Mouse (Mus musculus): ENCODE results near the gene Sardh.

DNA sequence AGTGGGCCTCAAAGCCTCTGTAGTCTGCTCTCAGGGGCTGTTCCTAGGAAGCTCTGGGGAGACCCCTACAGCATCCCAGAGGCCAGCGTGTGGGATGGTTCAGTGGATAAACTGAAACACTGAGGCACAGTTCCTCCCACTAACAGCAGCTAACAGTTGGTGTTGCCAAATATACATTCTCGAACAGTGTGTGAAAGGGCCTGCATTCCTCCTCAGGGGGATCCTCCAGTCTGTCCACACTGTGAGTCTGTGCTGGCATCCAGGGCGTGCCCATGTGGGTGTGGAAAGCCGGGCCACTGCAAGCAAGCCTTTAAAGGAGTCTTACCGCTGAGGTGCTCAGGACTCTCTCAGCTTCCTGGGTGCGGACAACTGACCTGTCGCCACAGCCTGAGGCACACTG lies 21.6 kb downstream of the Sardh start:
- TF ChIP-seq CTCF (IDR thresholded peaks at IDR 0.05; ENCODE audit: low read depth, low read length) (no peak), TAL1 (conservative IDR thresholded peaks at IDR 0.05; ENCODE audit: low read depth, low read length) (no peak)
